Mouse (Mus musculus): ENCODE measurements around the gene Casq2.

The Casq2 gene

DNA sequence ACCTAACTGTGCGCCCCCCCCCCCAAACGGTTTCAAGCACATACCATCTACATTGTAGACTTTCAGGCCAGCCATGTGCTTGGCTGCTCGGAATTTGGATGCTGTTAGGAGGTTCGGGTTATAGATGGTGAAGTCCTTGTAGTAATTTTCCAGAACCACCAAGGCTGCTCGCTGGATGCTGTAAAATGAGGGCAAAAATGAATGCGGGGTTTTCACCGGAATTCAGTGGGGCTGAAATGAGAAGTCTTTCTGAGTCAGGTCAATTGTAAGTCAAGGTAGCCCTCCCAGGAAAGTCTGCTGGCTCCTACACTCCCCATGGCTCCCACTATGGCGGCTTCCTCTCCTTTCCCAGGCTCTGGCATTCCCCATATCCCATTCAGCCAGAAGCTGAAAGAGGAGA lies 80.6 kb downstream of the Casq2 start:
- DNase-seq, result no peak

- DNase-seq, result no peak
Measured at GRCm38 (mm10) chr3:102167555-102168210, 81.5 kb downstream of the Casq2 start.

GRCm38 (mm10) chr3:102169197-102169905 lies 83.1 kb downstream of the Casq2 start:
- peak; percentile 98 for DNase-seq

DNA sequence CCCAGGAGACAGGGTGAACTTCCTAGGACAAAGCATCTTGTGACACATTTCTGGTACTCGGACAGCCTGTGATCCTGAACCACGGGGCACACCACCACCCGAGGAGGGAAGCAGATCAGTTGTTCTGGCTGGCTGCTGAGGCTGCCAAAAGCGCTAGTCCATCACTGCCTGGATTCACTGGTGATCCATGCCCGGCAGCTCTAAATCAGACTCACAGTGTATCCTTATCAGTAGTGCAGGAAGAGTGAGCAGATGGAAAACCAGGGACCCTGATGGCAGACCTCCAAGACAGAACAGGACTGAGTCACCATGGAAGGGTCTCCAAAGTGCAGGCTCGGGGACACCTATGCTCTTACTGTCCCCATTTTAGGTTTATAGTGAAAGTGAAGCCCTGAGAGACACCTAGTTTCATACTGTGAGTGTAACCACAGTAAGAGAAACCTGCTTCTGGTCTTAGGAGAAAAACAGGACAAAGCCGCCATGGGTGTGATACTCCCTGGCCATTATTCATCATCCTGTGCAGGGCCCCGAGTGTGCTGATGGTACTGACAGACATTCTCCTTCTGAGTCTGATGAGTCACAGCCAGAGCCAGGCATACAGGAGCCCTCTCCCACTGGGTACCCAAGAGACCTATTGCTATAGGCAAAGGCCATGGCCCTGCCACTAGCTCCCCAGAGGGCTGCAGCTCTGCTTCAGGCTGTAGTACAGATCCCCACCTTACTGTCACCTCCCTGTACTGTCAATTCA lies 88.1 kb downstream of the Casq2 start:
- DNase-seq, result no peak

DNA sequence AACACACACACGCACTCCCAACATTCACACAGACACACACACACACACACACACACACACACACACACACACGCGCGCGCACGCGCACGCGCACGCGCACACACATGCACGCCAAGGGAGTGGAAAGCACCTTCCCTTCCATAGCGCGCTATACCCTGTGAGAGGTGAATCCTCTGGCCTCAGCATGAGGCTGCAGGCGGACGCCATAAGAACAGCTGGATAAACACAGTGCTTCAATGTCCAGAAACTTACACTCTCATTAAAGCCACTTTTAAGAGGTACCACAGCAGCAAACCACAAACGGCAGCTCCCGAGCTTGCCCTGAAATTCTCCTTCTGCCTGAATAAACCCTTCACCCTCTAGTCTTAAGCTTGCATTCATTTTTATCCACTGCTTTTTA lies 89.5 kb downstream of the Casq2 start:
- no peak for DNase-seq

GRCm38 (mm10) chr3:102176116-102176515 lies 89.9 kb downstream of the Casq2 start:
- no peak for DNase-seq

DNA sequence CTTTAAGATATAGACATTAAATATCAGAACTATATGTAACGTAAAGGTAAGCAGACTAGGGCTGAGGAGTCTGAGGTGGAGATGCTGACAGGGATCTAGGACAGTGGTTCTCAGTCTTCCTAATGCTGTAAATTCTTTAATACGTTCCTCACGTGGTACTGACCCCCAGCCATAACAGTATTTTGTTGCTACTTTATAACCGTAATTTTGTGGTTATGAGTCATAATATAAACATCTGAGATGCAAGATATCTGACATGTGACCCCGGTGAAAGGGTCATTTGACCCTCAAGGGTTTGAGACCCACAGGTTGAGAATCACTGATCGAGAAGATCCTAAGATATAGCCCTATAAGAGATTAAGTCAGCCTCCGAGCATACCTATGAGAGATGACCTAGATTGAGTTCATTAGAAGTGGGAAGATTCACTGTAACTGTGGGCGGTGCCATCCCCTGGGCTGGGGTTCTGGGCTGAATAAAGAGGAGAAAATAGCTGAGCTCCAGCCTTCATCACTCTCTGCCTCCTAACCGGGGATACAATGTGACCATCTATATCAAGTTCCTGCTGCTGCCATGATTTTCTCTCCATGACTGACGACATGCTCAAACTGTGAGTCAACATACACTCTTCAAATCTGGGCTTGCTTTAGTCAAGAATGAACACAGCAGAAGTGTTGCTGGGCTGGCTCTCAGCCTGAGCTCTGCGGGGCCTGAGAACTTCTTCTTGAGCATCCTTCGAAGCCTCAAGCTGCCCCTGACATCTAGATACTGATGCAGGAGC lies 91.8 kb downstream of the Casq2 start:
- DNase-seq, result no peak

- no peak for DNase-seq
Measured at GRCm38 (mm10) chr3:102179869-102180268, 93.7 kb downstream of the Casq2 start.

DNA sequence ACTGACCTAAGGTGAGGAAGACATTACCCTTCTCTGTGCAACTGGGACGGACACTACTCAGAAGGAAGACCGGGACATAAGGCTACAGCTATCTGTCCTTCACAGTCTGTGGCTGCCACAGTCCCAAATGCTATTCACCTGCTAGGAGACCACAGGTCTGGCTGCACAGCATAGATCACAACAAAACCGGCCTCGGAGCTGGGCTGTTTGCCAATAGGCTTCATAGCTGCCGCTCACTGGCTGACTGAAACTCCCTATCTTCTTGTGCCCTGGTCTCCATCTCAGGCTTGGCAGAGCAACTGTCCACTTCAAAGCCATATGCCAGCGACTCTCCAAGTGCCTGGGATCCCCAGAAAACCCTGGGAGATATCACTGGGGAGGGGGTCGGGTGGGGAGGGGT lies 94.5 kb downstream of the Casq2 start:
- no peak for DNase-seq

- no peak for DNase-seq
Measured at GRCm38 (mm10) chr3:102181191-102181590, 95.0 kb downstream of the Casq2 start.

DNA sequence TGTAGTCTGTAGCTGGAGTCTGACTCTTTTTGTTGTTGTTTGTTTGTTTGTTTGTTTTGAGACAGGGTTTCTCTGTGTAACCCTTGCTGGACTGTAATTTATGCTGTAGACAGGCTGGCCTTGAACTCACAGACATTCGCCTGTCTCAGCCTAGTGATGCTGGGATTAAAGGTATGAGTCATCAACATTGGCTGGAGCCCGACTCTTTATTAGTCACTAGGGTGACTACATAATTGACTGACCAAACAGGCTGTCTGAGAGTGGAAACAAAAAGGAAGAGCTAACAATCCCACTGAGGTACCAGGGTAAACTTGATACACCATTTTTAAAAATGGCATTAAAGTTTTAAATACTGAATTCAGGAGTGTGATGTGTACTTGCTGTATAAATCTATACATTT lies 96.4 kb downstream of the Casq2 start:
- no peak for DNase-seq

DNA sequence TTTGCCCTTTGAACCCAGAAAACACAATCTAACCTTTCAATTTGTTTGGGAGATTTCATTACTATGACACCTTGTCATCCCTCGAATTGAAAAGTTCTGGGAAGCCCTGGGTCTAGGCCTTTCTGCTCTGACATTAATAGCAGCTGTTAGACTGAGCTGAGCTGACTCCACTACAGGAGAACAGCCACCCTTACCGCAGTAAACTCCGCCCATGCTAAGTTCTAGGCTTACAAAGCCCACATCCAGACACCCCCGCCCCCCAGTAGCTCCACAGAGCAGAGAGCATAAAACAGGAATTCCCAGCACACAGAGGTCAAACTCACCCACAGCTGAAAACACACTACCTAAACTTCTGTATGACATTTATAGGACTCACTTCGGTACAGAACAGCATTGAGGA lies 98.5 kb downstream of the Casq2 start:
- no peak for DNase-seq

DNA sequence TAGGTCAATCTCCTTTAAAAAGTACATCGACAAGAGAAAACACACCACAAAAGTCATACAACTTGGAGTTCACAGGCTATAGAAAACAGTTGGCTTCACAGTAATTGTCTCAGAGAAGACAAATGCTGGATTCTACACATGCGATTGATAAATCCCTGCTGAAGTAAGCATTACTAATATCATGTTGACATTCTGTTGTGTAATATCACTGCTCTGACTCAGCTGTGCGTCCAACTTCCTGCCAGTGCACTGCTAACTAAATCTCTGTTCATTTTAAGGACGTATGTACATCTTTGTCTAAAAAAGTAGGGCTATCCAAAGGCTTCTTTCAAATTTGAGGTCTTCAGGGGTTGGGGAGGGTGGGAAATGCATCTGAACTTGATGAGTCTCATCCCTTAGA lies 101.2 kb downstream of the Casq2 start:
- DNase-seq, result no peak

DNA sequence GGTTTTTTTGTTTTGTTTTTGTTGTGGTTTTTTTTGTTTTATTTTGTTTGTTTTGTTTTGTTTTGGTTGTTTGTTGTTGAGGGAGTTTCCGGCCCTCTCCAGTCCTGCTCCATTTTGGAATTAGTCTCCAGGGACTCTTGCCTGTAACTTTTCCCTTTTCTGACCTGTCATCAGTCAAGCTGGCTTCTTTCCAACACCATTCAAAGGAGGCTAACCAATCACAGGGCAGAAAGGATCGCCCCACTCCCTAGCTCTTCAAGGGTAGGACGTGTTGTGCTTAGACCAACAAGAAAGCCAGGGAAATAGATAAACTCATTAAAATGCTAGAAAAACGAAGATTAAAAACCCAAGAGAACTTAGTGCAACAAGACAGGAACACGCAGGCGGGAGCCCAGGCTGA lies 102.8 kb downstream of the Casq2 start:
- DNase-seq, result no peak

DNA sequence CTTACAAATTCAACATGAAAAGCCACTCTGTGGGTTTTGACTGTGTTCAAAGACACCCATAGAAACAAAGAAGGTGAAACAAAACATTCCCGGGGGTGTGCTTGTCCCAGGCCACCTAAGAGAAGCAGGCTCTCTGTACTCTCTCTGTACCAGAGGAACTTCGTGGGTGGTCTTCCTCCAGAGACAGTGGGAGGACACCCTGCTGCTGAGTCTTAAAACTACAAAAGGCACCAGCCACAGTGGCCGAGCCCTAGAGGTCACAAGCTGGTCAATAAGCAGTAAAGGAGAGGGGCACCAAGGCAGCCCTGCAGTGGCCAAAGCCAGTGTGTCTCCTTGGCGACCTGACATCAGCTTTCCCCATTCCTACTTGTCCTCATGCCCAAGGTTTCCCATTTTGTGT lies 103.8 kb downstream of the Casq2 start:
- no peak for DNase-seq

DNA sequence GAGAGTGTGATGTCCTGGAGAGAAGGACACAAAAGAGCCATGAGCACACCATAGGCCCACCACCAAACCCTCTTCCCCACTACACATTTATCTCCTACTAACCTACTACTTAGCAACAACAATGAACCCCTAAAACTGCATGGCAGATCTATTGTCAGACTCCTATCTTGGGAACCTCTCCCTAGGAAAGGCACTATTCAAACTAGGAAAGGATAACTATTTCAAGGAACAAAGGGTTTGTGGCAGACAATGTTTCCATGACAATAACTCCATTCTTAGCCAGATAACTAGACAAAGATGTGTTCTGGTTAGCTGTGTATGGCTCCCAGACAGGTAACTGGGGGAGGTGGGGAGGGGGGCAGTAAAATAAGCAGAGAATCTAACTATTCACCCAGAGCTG lies 104.4 kb downstream of the Casq2 start:
- no peak for DNase-seq

DNA sequence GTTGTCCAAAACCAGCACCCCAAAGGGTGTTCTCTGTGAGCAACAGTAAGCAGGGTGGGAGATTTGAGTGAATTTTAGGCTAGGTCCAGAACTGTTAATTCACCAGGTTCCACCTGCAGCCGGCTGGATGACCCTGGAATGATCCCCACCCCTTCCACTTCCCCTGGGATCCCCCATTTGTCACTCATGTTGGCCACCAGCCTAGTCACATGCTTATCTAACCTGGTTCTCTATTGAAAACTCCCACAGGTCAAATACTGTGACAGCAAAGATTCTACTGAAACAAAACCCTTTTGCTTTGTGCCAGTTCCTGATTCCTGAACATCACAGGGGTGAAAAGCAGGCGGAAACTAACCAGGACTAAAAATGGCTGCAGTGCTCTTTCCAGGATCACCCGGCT lies 105.4 kb downstream of the Casq2 start:
- no peak for DNase-seq

DNA sequence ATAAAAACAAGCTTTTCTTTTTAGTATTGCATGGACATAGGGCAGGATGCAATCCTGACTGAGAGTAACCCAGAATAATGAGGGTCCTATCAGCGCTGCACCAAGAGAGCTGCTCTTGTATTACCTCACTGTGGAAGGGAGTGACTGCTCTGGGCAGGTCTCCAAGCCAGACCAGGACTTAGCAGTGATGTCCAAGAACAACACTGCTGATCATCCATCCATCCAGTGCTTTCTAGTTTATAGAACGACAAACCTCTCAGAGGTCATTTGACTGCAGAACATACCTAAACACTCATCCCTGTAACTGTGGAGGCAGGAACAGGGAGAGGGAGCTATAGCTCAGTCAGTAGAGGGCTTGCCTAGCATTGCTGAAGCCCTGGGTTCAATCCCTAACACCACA lies 106.4 kb downstream of the Casq2 start:
- DNase-seq, result no peak

DNA sequence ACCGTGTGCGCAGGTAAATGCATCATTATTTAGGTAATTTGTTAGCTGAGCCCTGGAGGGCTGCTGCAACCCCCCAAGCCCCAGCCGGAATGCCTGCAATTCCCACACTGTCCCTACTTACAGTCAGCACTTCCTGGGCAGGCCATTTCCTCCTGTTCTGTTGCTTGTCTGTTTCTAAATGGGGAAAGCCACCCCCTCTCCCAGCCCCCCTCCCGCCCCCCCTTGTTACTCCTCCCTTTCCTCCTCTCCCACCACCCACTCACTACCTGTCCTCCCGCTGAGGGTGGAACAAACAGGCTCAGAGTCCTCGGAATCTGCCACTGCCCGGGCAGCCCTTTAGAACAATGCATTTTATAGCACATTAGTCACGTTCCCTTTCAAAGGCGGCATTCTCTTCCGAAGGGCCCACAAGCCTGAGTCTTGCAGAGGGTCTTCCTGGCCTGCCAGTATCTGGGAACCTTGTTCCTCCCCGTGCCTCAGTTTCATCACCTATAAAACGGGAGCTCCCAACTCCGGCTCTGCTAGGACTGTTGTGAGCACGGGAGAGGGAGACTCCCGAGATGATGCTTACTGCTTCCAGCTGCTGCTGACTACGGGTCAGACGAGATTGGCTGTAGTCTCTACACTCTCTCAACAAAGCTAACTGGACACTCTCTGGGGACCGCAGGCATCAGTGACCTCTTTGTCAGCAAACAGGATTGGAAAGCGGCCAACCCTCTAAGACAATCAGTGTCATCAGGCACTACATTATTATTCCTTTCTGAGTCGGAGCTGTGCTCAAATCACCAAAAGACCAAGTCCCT lies 107.5 kb downstream of the Casq2 start:
- no peak for DNase-seq

DNA sequence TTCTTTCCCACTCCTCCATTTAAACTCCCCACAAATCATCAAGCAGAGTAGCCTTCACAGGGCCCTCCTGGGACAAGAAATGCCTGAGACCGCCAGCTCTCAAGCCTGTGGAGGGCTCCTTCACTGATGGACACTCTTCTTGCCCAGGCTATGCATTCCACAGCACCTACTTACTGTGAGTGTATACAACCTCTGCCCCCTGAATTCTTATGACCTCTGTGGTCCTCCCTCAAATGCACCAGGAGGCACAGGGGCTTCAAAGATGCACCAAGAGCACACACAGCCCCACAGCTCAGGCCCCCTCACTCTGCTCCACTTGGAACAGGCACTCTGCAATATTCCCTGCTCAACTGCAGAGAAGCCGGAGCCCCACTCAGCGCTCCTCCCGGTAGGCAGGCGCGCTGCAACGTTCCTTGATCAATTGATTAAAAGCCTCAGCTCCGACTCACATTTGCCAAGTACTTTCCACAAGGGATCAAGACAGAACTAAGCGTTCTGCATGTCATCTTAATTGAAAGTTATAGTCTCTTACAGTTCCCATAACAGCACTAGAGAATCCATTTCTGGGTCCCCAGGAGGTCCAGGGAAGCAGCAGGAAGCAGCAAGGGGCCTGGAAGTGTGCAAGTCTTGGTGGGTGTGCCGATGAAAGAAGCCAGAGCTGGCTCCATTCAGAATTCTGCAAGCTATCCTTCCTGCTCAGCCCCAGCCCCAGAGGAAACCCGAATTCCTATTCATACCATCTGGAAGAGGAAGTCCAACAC lies 108.3 kb downstream of the Casq2 start:
- no peak for DNase-seq

GRCm38 (mm10) chr3:102195762-102196161 lies 109.5 kb downstream of the Casq2 start:
- no peak for DNase-seq

All from right cerebral cortex, postnatal 14 days (tissue).